Mouse (Mus musculus) stomach, postnatal 0 days (tissue): ENCODE measurements around the gene Arpp21. TPM values are rescaled to one million over a fixed set of nuclear protein-coding genes. Genes with fewer than 3 reads are reported as not detected.

Source experiments
- ATAC-seq: fragments of 200-750 bp; cut with Nextera tagmentation; 2 replicates; pipeline ENCODE4 v1.8.0; 2017; ENCODE audit not compliant: low FRiP score, low TSS enrichment
- DNase-seq: peaks from one replicate; pipeline ENCODE4 v3.0.0-alpha.2; 2016; ENCODE audit warnings: low spot score
- H3K27ac ChIP-seq: fragments of 300-500 bp; sonication (generic); replicated peaks from 2 replicates; pipeline ENCODE4 v1.5.1; 2014; ENCODE audit warnings: mild to moderate bottlenecking, control low read depth
- H3K27me3 ChIP-seq: fragments of 300-500 bp; sonication (generic); 2 replicates; pipeline ENCODE4 v1.6.1; 2014; ENCODE audit warnings: low read length; ENCODE audit not compliant: control insufficient read depth, insufficient read depth
- H3K36me3 ChIP-seq: fragments of 300-500 bp; sonication (generic); 2 replicates; pipeline ENCODE4 v1.6.1; 2014; ENCODE audit warnings: low read length, mixed read lengths; ENCODE audit not compliant: control insufficient read depth, insufficient read depth
- H3K4me1 ChIP-seq: fragments of 300-500 bp; sonication (generic); replicated peaks from 2 replicates; pipeline ENCODE4 v1.6.1; 2014; ENCODE audit warnings: antibody characterized with exemption; ENCODE audit not compliant: control insufficient read depth, insufficient read depth
- H3K4me2 ChIP-seq: fragments of 300-500 bp; sonication (generic); replicated peaks from 2 replicates; pipeline ENCODE4 v1.6.1; 2014; ENCODE audit warnings: low read depth, mild to moderate bottlenecking, control low read depth, moderate library complexity
- H3K4me3 ChIP-seq: fragments of 300-500 bp; sonication (generic); 2 replicates; pipeline ENCODE4 v1.5.1; 2014; ENCODE audit warnings: low read depth, low read length, control low read depth
- H3K9ac ChIP-seq: fragments of 300-500 bp; sonication (generic); 2 replicates; pipeline ENCODE4 v1.6.1; 2014; ENCODE audit warnings: mild to moderate bottlenecking, low read length, control low read depth, mixed read lengths
- H3K9me3 ChIP-seq: fragments of 300-500 bp; sonication (generic); 2 replicates; pipeline ENCODE4 v1.6.1; 2016; ENCODE audit warnings: low read length; ENCODE audit not compliant: control insufficient read depth
- CTCF ChIP-seq: IDR thresholded peaks from 2 replicates; pipeline ENCODE4 v1.5.1; 2016; ENCODE audit warnings: antibody characterized with exemption, low read depth, mild to moderate bottlenecking, moderate library complexity
- EP300 ChIP-seq: optimal IDR thresholded peaks from 2 replicates; pipeline ENCODE3; 2016; ENCODE audit warnings: antibody characterized with exemption
- WGBS: fragments of 180-500 bp; shearing (Covaris S2); extraction: QIAGEN DNeasy Blood & Tissue Kit; methylation state at CpG from one replicate; pipeline ENCODE4 v1.1.7; 2014; 5-methylcytosine and 5-hydroxymethylcytosine counted together
- polyA plus RNA-seq: library from polyadenylated mRNA; unstranded; fragments of >200 nt; fragmentation: Nextera tagmentation; extraction: Ambion mirVana; gene quantifications from 2 replicates; pipeline ENCODE4 v1.2.1, GENCODE M21; 2015

Gene Arpp21
- polyA plus RNA-seq, 1 experiment from 2014 or later, result 1.2 TPM

- H3K4me2 ChIP-seq, result no peak overlapping the region
- WGBS, result 80% methylated on average over 5 of the region's 5 CpGs
- H3K4me3 ChIP-seq, result no peak overlapping the region
- TF ChIP-seq CTCF (no peak), EP300 (no peak)
- no peaks in the 10 kb centered on the region for H3K36me3 ChIP-seq
- H3K27ac ChIP-seq, result no peak overlapping the region
- no peak for DNase-seq
- H3K4me1 ChIP-seq, result no peaks in the 10 kb centered on the region
- no peak overlapping the region for H3K9ac ChIP-seq
- no peaks in the 10 kb centered on the region for H3K9me3 ChIP-seq
- no peaks in the 10 kb centered on the region for H3K27me3 ChIP-seq
- ATAC-seq, result no peak
These were observed 62.0 kb downstream of the Arpp21 start for GRCm38 (mm10) chr9:112173778-112174177.

- TF ChIP-seq EP300 (no peak), CTCF (no peak)
- H3K36me3 ChIP-seq, result no peaks in the 10 kb centered on the region
- no peak for ATAC-seq
- no peak for DNase-seq
- H3K4me3 ChIP-seq, result no peak overlapping the region
- no peaks in the 10 kb centered on the region for H3K9me3 ChIP-seq
- H3K4me2 ChIP-seq, result no peak overlapping the region
- H3K27ac ChIP-seq, result no peak overlapping the region
- no peaks in the 10 kb centered on the region for H3K4me1 ChIP-seq
- no peak overlapping the region for H3K9ac ChIP-seq
- no peaks in the 10 kb centered on the region for H3K27me3 ChIP-seq
- WGBS, result 82% methylated on average over 4 of the region's 4 CpGs
These were observed 71.1 kb downstream of the Arpp21 start for GRCm38 (mm10) chr9:112164677-112165076.

GRCm38 (mm10) chr9:112160981-112161380, 74.8 kb downstream of the Arpp21 start:
- no peak for ATAC-seq
- Histone ChIP-seq H3K9ac (no peak overlapping the region), H3K27me3 (no peaks in the 10 kb centered on the region), H3K27ac (no peak overlapping the region), H3K4me2 (no peak overlapping the region), H3K36me3 (no peaks in the 10 kb centered on the region), H3K9me3 (no peaks in the 10 kb centered on the region), H3K4me3 (no peak overlapping the region), H3K4me1 (no peaks in the 10 kb centered on the region)
- TF ChIP-seq EP300, result no peak
- TF ChIP-seq CTCF, result no peak
- 87% methylated on average over 2 of the region's 2 CpGs for WGBS
- DNase-seq, result no peak

- Histone ChIP-seq H3K27me3 (no peaks in the 10 kb centered on the region), H3K9ac (no peak overlapping the region), H3K36me3 (no peaks in the 10 kb centered on the region), H3K9me3 (no peaks in the 10 kb centered on the region), H3K4me1 (no peaks in the 10 kb centered on the region), H3K27ac (no peak overlapping the region), H3K4me2 (no peak overlapping the region), H3K4me3 (no peak overlapping the region)
- ATAC-seq, result no peak
- TF ChIP-seq CTCF (no peak), EP300 (no peak)
- no peak for DNase-seq
- WGBS, result 68% methylated on average over 5 of the region's 5 CpGs
These were observed 81.8 kb downstream of the Arpp21 start for GRCm38 (mm10) chr9:112153972-112154371.

GRCm38 (mm10) chr9:112152762-112153161, 83.0 kb downstream of the Arpp21 start:
- 91% methylated on average over 2 of the region's 2 CpGs for WGBS
- H3K36me3 ChIP-seq, result no peaks in the 10 kb centered on the region
- no peaks in the 10 kb centered on the region for H3K4me1 ChIP-seq
- ATAC-seq (no peak), DNase-seq (no peak)
- H3K9ac ChIP-seq, result no peak overlapping the region
- no peak for TF ChIP-seq CTCF
- no peak for TF ChIP-seq EP300
- H3K27ac ChIP-seq, result no peak overlapping the region
- H3K9me3 ChIP-seq, result no peaks in the 10 kb centered on the region
- no peak overlapping the region for H3K4me2 ChIP-seq
- no peak overlapping the region for H3K4me3 ChIP-seq
- H3K27me3 ChIP-seq, result no peaks in the 10 kb centered on the region

- no peak overlapping the region for H3K4me3 ChIP-seq
- no peaks in the 10 kb centered on the region for H3K36me3 ChIP-seq
- DNase-seq, result no peak
- WGBS, result 70% methylated on average over 5 of the region's 5 CpGs
- H3K4me2 ChIP-seq, result no peak overlapping the region
- no peak overlapping the region for H3K27ac ChIP-seq
- H3K4me1 ChIP-seq, result no peaks in the 10 kb centered on the region
- no peaks in the 10 kb centered on the region for H3K9me3 ChIP-seq
- no peaks in the 10 kb centered on the region for H3K27me3 ChIP-seq
- no peak for TF ChIP-seq EP300
- TF ChIP-seq CTCF, result no peak
- ATAC-seq, result no peak
- no peak overlapping the region for H3K9ac ChIP-seq
These were observed 84.6 kb downstream of the Arpp21 start for GRCm38 (mm10) chr9:112151177-112151576.
